Mouse (Mus musculus): ENCODE results near the gene Atp6v0b. TPM values are rescaled to one million over a fixed set of nuclear protein-coding genes. Genes with fewer than 3 reads are reported as not detected.

The Atp6v0b gene
- polyA plus RNA-seq, 1 experiment from 2014 or later, result 159 TPM

DNA sequence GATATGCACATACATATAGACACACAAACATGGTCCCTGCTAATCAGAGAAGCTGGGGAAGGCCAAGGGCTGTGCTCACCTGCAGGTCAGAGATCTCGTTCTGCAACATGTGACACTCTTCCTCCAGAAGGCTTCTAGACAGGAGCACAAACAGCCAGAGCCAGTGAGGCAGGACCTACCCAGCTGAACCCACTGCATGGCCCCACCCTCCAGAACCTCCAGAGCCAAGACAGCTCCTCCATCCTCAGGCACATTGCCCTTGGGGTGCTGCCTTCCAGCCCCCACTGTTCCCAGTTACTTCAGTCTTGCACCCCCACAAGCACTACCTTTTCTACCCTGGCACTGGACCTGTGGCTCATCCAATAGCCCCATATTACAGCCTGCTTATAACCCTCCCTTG is 16.7 kb downstream of the Atp6v0b start:
- Histone ChIP-seq H3K4me3 (replicated peaks) (no peak overlapping the region), H3K27ac (peak overlapping the region; percentile 80), H3K36me3 (peaks cover 52% of the 10 kb centered on the region), H3K4me2 (no peak overlapping the region), H3K4me1 (replicated peaks) (peaks cover 80% of the 10 kb centered on the region), H3K27me3 (peaks cover 9% of the 10 kb centered on the region), H3K9me3 (replicated peaks) (no peaks in the 10 kb centered on the region), H3K9ac (peak overlapping the region; percentile 56; the same call in 1 of the 2 replicates)
- ATAC-seq (ENCODE audit: low read depth), result peak; percentile 38
- 45% methylated on average over 1 of the region's 1 CpGs for WGBS (ENCODE audit: insufficient replicate concordance)
- DNase-seq, result peak; percentile 39

DNA sequence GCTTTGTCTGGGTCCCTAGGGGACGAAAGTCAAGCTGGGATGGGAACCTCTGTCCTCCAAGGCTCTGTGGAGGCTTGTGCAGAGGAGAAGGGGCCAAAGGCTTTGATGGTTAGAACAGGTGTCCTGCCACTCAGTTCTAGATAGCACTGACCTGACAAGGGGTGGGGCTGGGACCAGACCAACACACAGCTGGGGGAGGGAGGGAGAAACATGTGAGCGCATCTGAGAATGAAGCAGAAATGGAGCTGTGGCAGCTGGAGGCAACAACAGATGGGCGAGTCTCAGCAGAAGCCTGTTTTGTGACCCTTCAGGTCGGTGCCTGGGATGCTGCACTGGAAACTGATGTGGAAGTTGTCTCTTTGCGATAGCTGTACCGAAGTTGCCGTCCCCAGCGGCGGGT is 17.8 kb downstream of the Atp6v0b start:
- DNase-seq (no peak), ATAC-seq (ENCODE audit: low read depth) (no peak)
- H3K9me3 ChIP-seq (replicated peaks), result no peaks in the 10 kb centered on the region
- H3K4me2 ChIP-seq, result no peak overlapping the region
- peaks cover 64% of the 10 kb centered on the region for H3K36me3 ChIP-seq
- H3K27me3 ChIP-seq, result peaks cover 9% of the 10 kb centered on the region
- 72% methylated on average over 9 of the region's 9 CpGs for WGBS (ENCODE audit: insufficient replicate concordance)
- H3K9ac ChIP-seq, result no peak overlapping the region
- H3K27ac ChIP-seq, result peak overlapping the region; percentile 80
- H3K4me3 ChIP-seq (replicated peaks), result no peak overlapping the region
- H3K4me1 ChIP-seq (replicated peaks), result peaks cover 81% of the 10 kb centered on the region

DNA sequence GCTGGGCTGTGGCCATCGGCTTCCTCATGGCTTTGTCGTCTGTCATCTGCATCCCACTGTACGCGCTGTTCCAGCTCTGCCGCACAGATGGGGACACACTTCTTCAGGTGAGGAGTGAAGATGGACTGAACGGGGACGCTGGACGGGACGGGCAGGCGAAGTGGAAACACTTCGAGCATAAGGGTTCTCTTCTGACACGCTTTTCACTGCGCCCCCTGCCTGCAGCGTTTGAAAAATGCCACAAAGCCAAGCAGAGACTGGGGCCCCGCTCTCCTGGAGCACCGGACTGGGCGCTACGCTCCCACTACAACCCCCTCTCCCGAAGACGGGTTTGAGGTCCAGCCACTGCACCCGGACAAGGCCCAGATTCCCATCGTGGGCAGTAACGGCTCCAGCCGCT is 19.3 kb downstream of the Atp6v0b start:
- Histone ChIP-seq H3K36me3 (peaks cover 79% of the 10 kb centered on the region), H3K9ac (no peak overlapping the region)
- 20% methylated on average over 24 of the region's 24 CpGs for WGBS (ENCODE audit: insufficient replicate concordance)

DNA sequence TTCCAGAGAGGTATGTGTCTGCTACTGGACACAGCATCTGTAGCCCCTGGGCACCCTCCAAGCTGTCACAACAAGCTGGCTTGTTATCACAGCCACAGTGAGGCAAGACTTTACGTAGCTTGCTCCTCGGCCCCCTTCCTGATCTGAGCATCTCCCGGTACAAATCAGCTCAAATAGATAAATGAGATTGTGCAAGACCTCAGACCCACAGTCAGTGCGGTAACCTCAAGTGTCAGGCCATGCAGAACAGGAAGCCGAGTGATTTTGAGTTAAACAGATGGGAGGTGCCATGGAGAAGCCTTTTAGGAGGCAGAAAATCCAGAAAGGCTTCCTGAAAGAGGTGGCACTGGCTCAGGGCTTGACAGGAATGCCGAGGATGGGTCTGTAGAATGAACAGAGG is 20.1 kb downstream of the Atp6v0b start:
- 0 out of 2 replicates have a peak overlapping the region, but pooled peaks have one; percentile 11 for H3K9ac ChIP-seq
- H3K4me2 ChIP-seq, result no peak overlapping the region
- H3K4me3 ChIP-seq (replicated peaks), result no peak overlapping the region
- no peaks in the 10 kb centered on the region for H3K9me3 ChIP-seq (replicated peaks)
- H3K27ac ChIP-seq, result no peak overlapping the region; the same call in 1 of the 2 replicates
- H3K4me1 ChIP-seq (replicated peaks), result peaks cover 78% of the 10 kb centered on the region
- H3K36me3 ChIP-seq, result peaks cover 87% of the 10 kb centered on the region
- peaks cover 9% of the 10 kb centered on the region for H3K27me3 ChIP-seq
- WGBS (ENCODE audit: insufficient replicate concordance), result 33% methylated on average over 6 of the region's 6 CpGs
- DNase-seq (no peak), ATAC-seq (ENCODE audit: low read depth) (no peak)

More for the DNA sequence above, 19.3 kb downstream of the Atp6v0b start:
- Histone ChIP-seq H3K4me2 (0 out of 2 replicates have a peak overlapping the region, but pooled peaks have one; percentile 3), H3K4me3 (replicated peaks) (no peak overlapping the region), H3K9me3 (replicated peaks) (no peaks in the 10 kb centered on the region), H3K4me1 (replicated peaks) (peaks cover 79% of the 10 kb centered on the region), H3K27ac (peak overlapping the region; percentile 24; the same call in 1 of the 2 replicates), H3K27me3 (peaks cover 9% of the 10 kb centered on the region)
- ATAC-seq (ENCODE audit: low read depth), result no peak
- peak; percentile 42 for DNase-seq

DNA sequence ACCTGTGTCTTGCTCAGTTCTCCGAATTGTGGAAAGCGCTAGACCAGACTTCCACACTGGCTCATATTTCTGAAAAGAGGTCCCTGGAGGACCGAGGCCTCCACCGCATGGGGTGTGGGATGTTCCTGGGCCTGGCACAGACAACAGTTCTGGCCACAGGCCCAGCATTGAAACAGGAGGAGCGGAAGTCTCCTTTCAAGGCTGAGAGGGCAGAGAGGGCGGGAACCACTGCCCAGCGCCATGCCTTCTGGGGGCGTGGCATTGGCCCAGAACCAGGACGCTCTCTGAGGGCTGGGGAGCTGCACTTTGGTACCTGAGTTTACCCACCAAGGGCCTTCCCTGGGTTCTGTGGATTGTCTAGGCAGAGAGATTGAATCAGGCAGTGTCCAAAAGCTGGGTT is 21.1 kb downstream of the Atp6v0b start:
- peaks cover 70% of the 10 kb centered on the region for H3K4me1 ChIP-seq (replicated peaks)
- peaks cover 9% of the 10 kb centered on the region for H3K27me3 ChIP-seq
- WGBS (ENCODE audit: insufficient replicate concordance), result 86% methylated on average over 9 of the region's 9 CpGs
- no peak overlapping the region for H3K4me3 ChIP-seq (replicated peaks)
- H3K9ac ChIP-seq, result no peak overlapping the region
- no peaks in the 10 kb centered on the region for H3K9me3 ChIP-seq (replicated peaks)
- DNase-seq (no peak), ATAC-seq (ENCODE audit: low read depth) (no peak)
- no peak overlapping the region; the same call in 1 of the 2 replicates for H3K27ac ChIP-seq
- peaks cover 96% of the 10 kb centered on the region for H3K36me3 ChIP-seq
- no peak overlapping the region for H3K4me2 ChIP-seq

DNA sequence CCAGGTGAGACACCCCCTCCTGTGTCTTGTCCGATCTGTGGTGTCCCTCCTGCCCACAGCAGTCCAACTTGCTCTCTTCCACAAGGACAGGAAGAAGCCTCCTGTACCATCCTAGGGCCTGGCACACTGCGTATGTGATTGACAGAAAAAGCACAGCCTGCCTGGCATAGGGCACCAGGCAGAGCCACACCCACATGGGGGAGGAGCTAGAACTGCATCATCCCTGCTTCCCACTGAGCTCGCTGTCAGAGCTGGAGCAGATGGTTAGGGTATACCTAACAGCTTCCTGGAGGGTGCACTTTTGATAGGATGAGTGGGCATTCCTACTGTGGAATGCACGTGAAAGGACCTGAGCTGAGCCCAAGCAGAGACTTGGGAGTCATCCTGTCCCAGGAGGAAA is 24.3 kb downstream of the Atp6v0b start:
- WGBS (ENCODE audit: insufficient replicate concordance), result 58% methylated on average over 4 of the region's 4 CpGs
- DNase-seq (no peak), ATAC-seq (ENCODE audit: low read depth) (peak; percentile 43; the same call in 1 of the 2 replicates)
- H3K27me3 ChIP-seq, result peaks cover 6% of the 10 kb centered on the region; the same call in 1 of the 2 replicates
- H3K4me3 ChIP-seq (replicated peaks), result no peak overlapping the region
- peaks cover 100% of the 10 kb centered on the region for H3K36me3 ChIP-seq
- H3K4me1 ChIP-seq (replicated peaks), result peaks cover 63% of the 10 kb centered on the region
- H3K4me2 ChIP-seq, result no peak overlapping the region
- peak overlapping the region; percentile 36; the same call in 1 of the 2 replicates for H3K27ac ChIP-seq
- no peak overlapping the region for H3K9ac ChIP-seq
- no peaks in the 10 kb centered on the region for H3K9me3 ChIP-seq (replicated peaks)

DNA sequence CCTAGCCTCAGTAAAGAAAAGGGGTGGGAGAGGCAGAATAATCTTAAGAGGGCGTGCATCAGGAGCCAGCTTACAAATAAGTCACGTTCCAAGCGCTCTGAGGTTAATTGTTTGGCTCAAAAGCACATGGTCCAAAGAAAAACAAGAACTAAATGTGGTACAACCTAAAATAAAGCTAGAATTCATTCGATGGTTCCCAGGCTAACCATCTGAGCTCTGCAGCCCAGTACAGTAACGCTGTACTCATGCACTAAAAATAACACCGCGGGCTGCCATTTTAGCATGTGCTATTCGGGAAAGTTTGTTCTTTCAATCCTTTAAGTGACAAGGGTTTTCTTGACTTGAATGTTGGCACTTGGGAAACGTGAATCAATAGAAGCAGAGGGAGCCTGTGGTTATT is 26.6 kb downstream of the Atp6v0b start:
- Histone ChIP-seq H3K9me3 (replicated peaks) (no peaks in the 10 kb centered on the region), H3K4me2 (no peak overlapping the region), H3K4me3 (replicated peaks) (no peak overlapping the region), H3K9ac (no peak overlapping the region), H3K4me1 (replicated peaks) (peaks cover 56% of the 10 kb centered on the region), H3K27ac (peak overlapping the region; percentile 25), H3K27me3 (no peaks in the 10 kb centered on the region), H3K36me3 (peaks cover 100% of the 10 kb centered on the region)
- ATAC-seq (ENCODE audit: low read depth) (no peak), DNase-seq (no peak)
- 88% methylated on average over 9 of the region's 9 CpGs for WGBS (ENCODE audit: insufficient replicate concordance)

DNA sequence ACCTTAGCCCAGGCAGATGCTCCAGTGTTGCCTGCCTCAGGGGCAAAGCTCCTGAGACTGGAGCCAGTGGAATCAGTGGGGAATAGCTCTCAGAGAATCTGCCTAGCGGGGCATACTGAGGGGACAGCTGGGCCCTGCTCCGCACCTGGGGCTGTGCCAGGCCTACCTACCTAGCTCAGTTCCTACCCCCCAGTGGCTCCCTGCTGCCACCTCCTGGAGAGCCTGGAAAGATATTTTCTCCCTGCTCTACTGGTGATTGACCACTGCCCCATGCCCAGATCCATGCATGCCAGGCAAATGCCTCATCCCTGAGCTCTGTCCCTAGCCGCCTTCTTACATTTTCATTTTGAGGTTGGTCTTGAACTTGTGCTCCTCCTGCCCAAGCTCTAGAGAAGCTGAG is 28.3 kb downstream of the Atp6v0b start:
- peak overlapping the region; percentile 7; the same call in 1 of the 2 replicates for H3K9ac ChIP-seq
- peaks cover 100% of the 10 kb centered on the region for H3K36me3 ChIP-seq
- no peak overlapping the region for H3K4me2 ChIP-seq
- peak; percentile 40 for DNase-seq
- WGBS (ENCODE audit: insufficient replicate concordance), result 77% methylated on average over 3 of the region's 3 CpGs
- peaks cover 60% of the 10 kb centered on the region for H3K4me1 ChIP-seq (replicated peaks)
- H3K27ac ChIP-seq, result peak overlapping the region; percentile 58
- no peak overlapping the region for H3K4me3 ChIP-seq (replicated peaks)
- no peaks in the 10 kb centered on the region for H3K27me3 ChIP-seq
- no peaks in the 10 kb centered on the region for H3K9me3 ChIP-seq (replicated peaks)
- peak; percentile 35 for ATAC-seq (ENCODE audit: low read depth)

DNA sequence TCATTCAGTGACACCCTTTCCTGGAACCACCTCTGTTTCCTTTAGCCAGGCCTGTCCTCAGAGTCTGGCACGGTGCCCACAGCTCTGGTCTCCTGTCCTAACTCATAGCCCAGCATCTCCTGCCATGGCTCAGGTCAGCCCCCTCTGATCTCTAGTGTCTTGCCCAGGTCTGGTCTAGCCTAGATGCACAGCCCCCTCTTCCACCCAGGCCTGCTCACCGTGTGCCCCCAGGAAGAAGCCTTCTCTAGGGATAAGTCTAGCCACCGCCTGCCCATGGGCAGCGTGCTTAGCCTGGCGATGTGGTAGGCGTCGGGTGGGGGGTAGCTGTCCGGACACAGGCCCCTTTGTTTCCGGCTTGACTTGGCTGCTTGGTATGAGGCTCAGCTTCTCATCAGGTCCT is 32.0 kb downstream of the Atp6v0b start:
- Histone ChIP-seq H3K27ac (peak overlapping the region; percentile 0; the same call in 1 of the 2 replicates), H3K4me2 (no peak overlapping the region), H3K4me3 (replicated peaks) (no peak overlapping the region), H3K36me3 (peaks cover 100% of the 10 kb centered on the region), H3K9me3 (replicated peaks) (no peaks in the 10 kb centered on the region), H3K9ac (no peak overlapping the region), H3K4me1 (replicated peaks) (peaks cover 77% of the 10 kb centered on the region), H3K27me3 (no peaks in the 10 kb centered on the region)
- WGBS (ENCODE audit: insufficient replicate concordance), result 91% methylated on average over 9 of the region's 9 CpGs
- no peak for DNase-seq
- no peak for ATAC-seq (ENCODE audit: low read depth)

DNA sequence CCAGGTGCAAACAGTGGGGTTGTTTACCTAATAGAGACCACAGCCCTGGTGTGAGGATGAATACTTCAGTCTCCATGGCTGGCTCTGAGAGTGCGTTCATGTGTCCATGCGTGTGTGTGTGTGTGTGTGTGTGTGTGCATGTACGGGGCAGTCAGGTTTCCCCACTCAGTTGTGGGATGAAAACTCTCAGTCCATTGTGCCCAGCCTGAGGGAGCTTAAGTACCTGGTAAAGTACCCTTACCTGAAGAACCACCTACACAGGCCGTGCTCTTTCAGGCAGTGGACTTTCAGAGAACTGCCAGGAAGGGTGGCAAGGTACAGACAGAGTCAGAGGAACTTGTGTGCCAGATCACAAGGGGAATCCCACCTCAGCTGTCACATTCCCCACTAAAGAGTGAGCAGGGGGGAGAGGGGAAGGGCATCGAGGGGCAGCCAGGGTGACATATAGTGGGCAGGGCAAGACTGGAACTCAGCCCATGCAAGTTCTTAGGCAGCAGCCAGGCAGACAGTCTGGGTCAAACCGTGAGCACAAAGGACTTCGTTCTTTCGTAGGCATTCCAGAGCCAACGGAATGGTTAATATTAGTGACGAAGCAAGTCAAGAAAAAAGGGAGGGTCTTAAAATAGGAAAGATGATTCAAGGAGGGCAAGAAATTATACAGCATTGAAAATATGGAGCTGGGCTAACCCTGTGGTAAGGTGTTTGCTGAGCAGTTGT is 34.8 kb downstream of the Atp6v0b start:
- Histone ChIP-seq H3K4me1 (replicated peaks) (peaks cover 64% of the 10 kb centered on the region), H3K36me3 (peaks cover 100% of the 10 kb centered on the region), H3K4me3 (replicated peaks) (no peak overlapping the region), H3K9me3 (replicated peaks) (no peaks in the 10 kb centered on the region), H3K27me3 (no peaks in the 10 kb centered on the region), H3K4me2 (no peak overlapping the region), H3K9ac (no peak overlapping the region), H3K27ac (no peak overlapping the region)
- DNase-seq, result no peak
- no peak for ATAC-seq (ENCODE audit: low read depth)
- WGBS (ENCODE audit: insufficient replicate concordance), result 92% methylated on average over 10 of the region's 10 CpGs

DNA sequence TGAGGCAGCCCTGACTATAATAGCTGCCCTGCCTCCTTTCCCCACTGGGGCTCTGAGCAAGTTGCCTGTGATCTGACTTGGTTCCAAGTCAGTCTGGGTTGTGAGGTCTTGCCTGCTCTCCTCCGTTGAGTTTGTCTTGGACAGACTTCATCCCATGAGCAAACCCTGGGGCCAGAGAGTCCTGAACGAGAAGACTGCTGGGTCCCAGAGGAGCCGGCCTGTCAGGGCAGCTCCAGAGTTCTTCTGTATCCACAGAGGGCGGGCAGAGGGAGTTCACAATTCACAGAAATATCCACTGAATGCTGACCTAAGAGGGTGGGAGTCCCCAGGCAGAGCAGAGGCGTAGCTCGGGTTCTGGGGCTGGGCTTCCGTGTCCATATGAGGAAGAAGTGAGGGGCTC is 36.3 kb downstream of the Atp6v0b start:
- Histone ChIP-seq H3K4me1 (replicated peaks) (peaks cover 64% of the 10 kb centered on the region), H3K4me3 (replicated peaks) (no peak overlapping the region), H3K36me3 (peaks cover 100% of the 10 kb centered on the region), H3K4me2 (no peak overlapping the region), H3K9me3 (replicated peaks) (no peaks in the 10 kb centered on the region), H3K27ac (0 out of 2 replicates have a peak overlapping the region, but pooled peaks have one; percentile 10), H3K9ac (no peak overlapping the region), H3K27me3 (no peaks in the 10 kb centered on the region)
- no peak for DNase-seq
- no peak for ATAC-seq (ENCODE audit: low read depth)
- WGBS (ENCODE audit: insufficient replicate concordance), result 79% methylated on average over 7 of the region's 7 CpGs

DNA sequence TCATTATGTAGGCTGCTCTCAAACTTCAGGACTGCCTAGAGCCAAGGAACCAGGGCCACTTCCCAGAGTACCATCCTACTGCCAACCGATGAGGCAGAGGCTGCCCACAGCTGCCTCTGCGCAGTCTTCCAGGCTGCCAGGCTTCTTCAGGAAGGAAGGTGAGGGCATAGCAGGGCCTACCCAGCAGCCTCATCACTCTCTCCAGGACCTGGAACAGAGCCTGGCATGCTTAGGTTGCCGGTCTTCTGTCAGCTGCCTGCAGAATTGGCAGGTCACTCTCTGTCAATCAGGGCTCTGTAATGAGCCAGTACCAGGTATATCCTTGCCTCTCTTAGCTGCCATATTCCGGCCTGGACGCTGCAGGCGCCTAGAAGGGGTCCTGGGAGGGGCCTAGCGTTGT is 37.0 kb downstream of the Atp6v0b start:
- ATAC-seq (ENCODE audit: low read depth) (no peak), DNase-seq (no peak)
- Histone ChIP-seq H3K4me2 (no peak overlapping the region), H3K36me3 (peaks cover 100% of the 10 kb centered on the region), H3K27me3 (no peaks in the 10 kb centered on the region), H3K27ac (peak overlapping the region; percentile 41; the same call in 1 of the 2 replicates), H3K9me3 (replicated peaks) (no peaks in the 10 kb centered on the region), H3K4me1 (replicated peaks) (peaks cover 62% of the 10 kb centered on the region), H3K9ac (no peak overlapping the region), H3K4me3 (replicated peaks) (no peak overlapping the region)
- 89% methylated on average over 7 of the region's 7 CpGs for WGBS (ENCODE audit: insufficient replicate concordance)
